Mouse (Mus musculus): ENCODE results near the gene Plekhg6.
A peak's percentile ranks its signal among the peaks of the same experiment; 100 is the strongest.

Plekhg6 gene

GRCm38 (mm10) chr6:125353221-125353620, 27.4 kb downstream of the Plekhg6 start:
- DNase-seq = no peak

- no peak for DNase-seq
Observed at GRCm38 (mm10) chr6:125352811-125353210, 27.8 kb downstream of the Plekhg6 start.

DNA sequence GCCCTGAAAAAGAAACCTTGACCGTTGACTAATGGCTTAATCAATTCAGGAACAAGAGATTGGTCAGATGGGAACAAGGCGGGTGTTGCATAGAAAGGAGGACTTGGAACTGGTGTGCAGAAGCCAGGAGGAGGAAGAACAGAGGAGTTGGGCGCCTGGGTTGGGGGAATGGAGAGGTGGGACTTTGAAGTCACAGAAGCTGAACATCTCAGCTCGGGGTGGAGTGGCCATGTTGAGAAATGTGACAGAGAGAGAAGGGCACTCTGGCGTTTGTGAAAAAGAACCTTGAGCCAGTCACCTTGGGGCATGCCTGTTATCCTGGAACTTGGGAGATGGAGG, 28.6 kb downstream of the Plekhg6 start:
- no peak for DNase-seq

- peak; percentile 69 for DNase-seq
Observed at GRCm38 (mm10) chr6:125351368-125352045, 29.1 kb downstream of the Plekhg6 start.

- DNase-seq = no peak
Observed at GRCm38 (mm10) chr6:125350995-125351324, 29.6 kb downstream of the Plekhg6 start.

GRCm38 (mm10) chr6:125350231-125350994, 30.2 kb downstream of the Plekhg6 start:
- peak; percentile 56 for DNase-seq

DNA sequence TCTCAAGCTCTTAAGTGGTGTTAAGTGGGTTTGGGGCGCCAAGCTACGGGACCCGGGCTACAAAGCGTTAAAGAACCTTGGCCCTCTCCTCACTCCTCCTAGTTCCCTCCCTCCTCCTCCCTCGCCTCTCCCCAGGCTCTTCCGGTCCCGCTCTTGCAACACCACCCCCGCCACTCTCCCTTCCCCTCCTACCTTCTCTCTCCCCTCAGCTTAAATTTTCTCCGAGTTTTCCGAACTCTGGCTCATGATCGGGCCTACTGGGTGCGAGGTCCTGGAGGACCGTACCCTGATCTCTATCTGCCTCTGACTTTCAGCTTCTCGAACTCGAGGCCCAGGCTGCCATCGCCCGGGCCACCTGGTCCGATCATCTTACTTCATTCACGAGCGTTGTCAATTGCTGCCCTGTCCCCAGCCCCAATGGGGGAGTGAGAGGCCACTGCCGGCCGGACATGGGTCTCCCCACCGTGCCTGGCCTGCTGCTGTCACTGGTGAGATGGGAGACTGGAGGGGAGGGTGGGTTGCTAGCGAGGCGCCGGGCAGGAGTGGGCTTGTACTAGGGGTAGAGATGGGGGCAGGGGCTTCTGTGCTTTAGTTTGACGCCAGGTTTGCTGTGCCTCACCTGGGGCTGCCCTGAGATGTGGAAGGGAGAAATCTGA, 30.9 kb downstream of the Plekhg6 start:
- peak; percentile 84 for DNase-seq

DNA sequence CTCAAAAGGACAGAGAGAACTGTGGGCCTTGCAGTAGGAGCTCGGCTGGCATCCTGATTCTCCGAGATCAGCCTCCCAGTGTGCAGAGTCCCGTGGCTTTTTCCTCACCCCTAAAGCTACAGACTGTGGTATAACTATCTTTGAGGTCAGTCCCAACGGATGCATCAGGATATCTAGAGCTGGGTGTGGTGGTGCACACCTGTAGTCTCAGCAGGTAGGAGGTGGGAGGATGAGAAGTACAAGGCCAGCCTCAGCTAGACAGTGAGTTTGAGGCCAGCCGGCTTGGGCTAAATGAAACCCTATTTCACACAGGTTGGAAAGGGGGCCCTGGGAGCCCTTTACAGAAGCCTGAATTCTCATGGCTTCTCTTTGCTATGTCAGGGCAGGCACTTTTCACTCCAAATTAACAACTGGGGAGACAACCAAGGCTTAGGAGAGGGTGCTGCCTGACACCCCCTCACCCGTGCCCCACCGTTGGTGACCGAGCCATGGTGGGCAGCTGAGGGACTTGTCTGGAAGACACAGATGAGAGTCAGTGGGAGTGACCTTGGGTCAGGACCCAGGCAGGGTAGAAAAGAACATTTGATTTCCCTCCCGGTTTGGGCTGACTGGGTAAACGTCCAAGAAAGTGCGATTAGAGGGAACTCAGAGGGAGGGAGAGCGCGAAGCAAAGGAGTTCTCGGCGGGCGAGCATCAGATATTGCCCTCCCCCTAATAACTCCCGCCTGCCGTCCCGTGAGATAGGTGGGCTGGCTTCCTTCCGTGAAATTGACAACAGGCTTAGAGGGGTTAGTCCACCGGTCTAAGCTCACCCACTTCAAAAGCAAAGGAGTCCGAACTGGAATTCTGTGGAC, 31.6 kb downstream of the Plekhg6 start, which contains the start of gene Tnfrsf1a:
Gene Tnfrsf1a (plus strand): TSS at position 642 of the 854 bp plus-strand sequence.
- DNase-seq = no peak

DNA sequence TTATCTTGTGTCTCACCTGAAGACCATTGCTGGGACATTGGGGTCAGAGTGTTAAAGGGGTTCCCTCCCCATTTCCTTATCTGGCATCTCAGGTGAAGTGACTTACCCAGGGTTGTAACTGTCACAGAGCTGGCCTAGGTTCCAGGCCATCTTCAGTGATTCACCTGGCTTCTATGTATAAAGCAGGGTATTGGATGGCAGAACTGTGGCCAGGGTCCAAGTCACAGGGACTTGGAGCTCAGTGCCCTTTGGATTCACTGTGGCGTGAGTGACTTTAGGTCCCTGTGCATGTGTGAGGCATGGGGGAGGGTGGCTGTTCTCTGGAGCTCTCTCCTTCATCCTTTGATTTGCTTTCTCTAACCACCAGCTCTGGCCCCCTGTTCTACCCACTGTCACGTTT, 34.6 kb downstream of the Plekhg6 start:
- peak; percentile 54 for DNase-seq

DNA sequence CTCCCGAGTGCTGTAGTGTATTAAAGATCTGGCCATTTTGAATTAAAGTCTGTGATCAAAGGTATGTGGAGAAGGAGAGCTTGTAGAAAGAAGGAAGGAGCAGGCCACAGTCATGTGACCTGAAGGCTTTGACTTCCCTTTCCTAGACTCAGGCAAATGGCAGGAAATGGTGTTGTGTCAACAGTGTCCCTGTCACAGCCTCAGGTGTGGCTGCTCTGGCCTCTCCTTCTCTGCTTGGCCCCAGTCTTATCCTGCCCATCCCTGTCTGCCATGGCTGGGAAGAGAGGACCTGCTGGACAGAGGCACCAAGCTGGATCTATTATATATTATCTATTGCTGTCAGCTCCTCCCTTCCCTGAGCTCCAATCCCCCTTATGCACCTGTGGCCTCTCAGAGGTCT, 35.0 kb downstream of the Plekhg6 start:
- no peak for DNase-seq

GRCm38 (mm10) chr6:125344866-125345265, 35.7 kb downstream of the Plekhg6 start:
- no peak for DNase-seq

DNA sequence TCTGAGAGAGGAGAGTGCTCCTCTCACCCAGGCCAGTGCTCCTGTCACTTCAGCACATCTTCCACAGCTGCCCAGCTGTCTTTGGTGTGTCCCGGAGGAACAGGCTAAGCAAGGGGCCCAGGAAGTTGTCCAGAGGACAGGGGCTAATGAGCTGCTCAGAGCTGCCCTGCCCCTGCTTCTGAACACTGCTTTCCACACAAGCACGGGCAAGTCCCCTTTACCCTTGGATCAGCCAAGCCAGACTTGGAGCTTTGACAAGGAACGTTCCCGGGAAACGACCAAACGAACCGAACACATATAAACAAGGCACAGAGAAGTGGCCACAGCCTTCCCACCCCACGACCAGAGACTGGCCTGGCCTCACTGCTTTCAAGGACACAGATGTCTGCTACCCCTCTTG, 36.5 kb downstream of the Plekhg6 start:
- peak; percentile 59 for DNase-seq

- no peak for DNase-seq
Observed at GRCm38 (mm10) chr6:125342198-125342597, 38.4 kb downstream of the Plekhg6 start.

DNA sequence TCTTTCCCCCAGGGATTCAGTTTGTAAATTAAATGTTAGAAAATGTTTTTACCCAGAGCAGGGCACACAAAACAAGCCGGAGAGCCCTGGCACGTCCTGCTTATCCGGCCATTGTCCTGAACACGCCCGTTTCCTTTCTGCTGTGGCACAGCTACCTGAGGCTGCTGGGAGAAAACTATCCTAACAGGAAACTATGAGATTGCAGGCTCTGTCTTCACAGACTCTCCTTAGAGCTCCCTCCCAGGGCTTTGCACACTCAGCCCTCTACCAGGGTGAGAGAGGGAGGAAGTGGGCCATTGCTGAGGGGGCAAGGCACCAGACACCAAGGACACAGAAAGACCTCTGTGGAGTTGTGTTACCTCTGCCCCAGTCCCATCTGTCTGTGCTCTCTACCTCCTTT, 40.3 kb downstream of the Plekhg6 start:
- peak; percentile 56 for DNase-seq

- peak; percentile 41 for DNase-seq
Observed at GRCm38 (mm10) chr6:125338791-125339660, 41.6 kb downstream of the Plekhg6 start.

- no peak for DNase-seq
Observed at GRCm38 (mm10) chr6:125334356-125334755, 46.2 kb downstream of the Plekhg6 start.

- DNase-seq = no peak
Observed at GRCm38 (mm10) chr6:125333112-125333899, 47.3 kb downstream of the Plekhg6 start.

- DNase-seq = peak; percentile 96
Observed at GRCm38 (mm10) chr6:125330626-125331326, 49.8 kb downstream of the Plekhg6 start.

- peak; percentile 62 for DNase-seq
Observed at GRCm38 (mm10) chr6:125328243-125328642, 52.4 kb downstream of the Plekhg6 start.

- no peak for DNase-seq
Observed at GRCm38 (mm10) chr6:125325337-125325736, 55.3 kb downstream of the Plekhg6 start.

Measured in kidney, postnatal 14 days (tissue).